Mouse (Mus musculus) neural tube, embryonic 10.5 days (tissue): ENCODE results near the gene Eef2kmt.
"Not testable (repeated sequence)": the region's sequence is repeated elsewhere in the genome, so short reads cannot be mapped to it uniquely, and the experiment has no call there.

Source experiments
- DNase-seq: peaks from one replicate; pipeline ENCODE4 v3.0.0-alpha.2; 2017; ENCODE audit warnings: low spot score; ENCODE audit errors: extremely low spot score

Gene Eef2kmt

GRCm38 (mm10) chr16:5255779-5256496 is at the start of gene Eef2kmt:
Gene Eef2kmt, minus strand, starts transcription at chr16:5255983.
- peak; percentile 99 for DNase-seq

GRCm38 (mm10) chr16:5295238-5295637 is 39.5 kb upstream of the Eef2kmt start:
- DNase-seq, result no peak

- DNase-seq, result no peak
Observed at GRCm38 (mm10) chr16:5285376-5285775, 29.6 kb upstream of the Eef2kmt start.

- no peak for DNase-seq
Observed at GRCm38 (mm10) chr16:5282686-5283085, 26.9 kb upstream of the Eef2kmt start.

- DNase-seq, result no peak
Observed at GRCm38 (mm10) chr16:5279571-5280222, 23.9 kb upstream of the Eef2kmt start.

GRCm38 (mm10) chr16:5272371-5272770 is 16.6 kb upstream of the Eef2kmt start:
- no peak for DNase-seq

- DNase-seq, result no peak
Observed at GRCm38 (mm10) chr16:5271411-5272035, 15.7 kb upstream of the Eef2kmt start.

- DNase-seq, result no peak
Observed at GRCm38 (mm10) chr16:5263926-5264325, 8.1 kb upstream of the Eef2kmt start.

GRCm38 (mm10) chr16:5263156-5263555 is 7.4 kb upstream of the Eef2kmt start:
- no peak for DNase-seq

GRCm38 (mm10) chr16:5255081-5255740 is 572 bp downstream of the Eef2kmt start:
- DNase-seq, result peak; percentile 20

- peak; percentile 80 for DNase-seq
Observed at GRCm38 (mm10) chr16:5254346-5255025, 1.3 kb downstream of the Eef2kmt start.

- no peak for DNase-seq
Observed at GRCm38 (mm10) chr16:5252260-5252659, 3.5 kb downstream of the Eef2kmt start.

- DNase-seq, result no peak
Observed at GRCm38 (mm10) chr16:5250891-5251290, 4.9 kb downstream of the Eef2kmt start.

- peak; percentile 54 for DNase-seq
Observed at GRCm38 (mm10) chr16:5244411-5244810, 11.4 kb downstream of the Eef2kmt start.

GRCm38 (mm10) chr16:5242882-5243281 is 12.9 kb downstream of the Eef2kmt start:
- no peak for DNase-seq

- DNase-seq, result no peak
Observed at GRCm38 (mm10) chr16:5242355-5242754, 13.4 kb downstream of the Eef2kmt start.

GRCm38 (mm10) chr16:5233418-5234313 is 22.1 kb downstream of the Eef2kmt start, which contains the start of gene Alg1:
Gene Alg1, plus strand, starts transcription at chr16:5233621.
- peak; percentile 92 for DNase-seq

- DNase-seq, result no peak
Observed at GRCm38 (mm10) chr16:5232982-5233381, 22.8 kb downstream of the Eef2kmt start.

GRCm38 (mm10) chr16:5228103-5228502 is 27.7 kb downstream of the Eef2kmt start:
- DNase-seq, result not testable (repeated sequence)

- not testable (repeated sequence) for DNase-seq
Observed at GRCm38 (mm10) chr16:5227501-5227900, 28.3 kb downstream of the Eef2kmt start.
